Mouse (Mus musculus) C2C12 (cell line): Measurements from ENCODE around the gene Pak3.

Experiments
- CEBPB ChIP-seq: IDR thresholded peaks from one replicate; pipeline ENCODE4 v1.6.1; 2011; ENCODE audit warnings: low read depth, mild to moderate bottlenecking, control low read depth, moderate library complexity
- CTCF ChIP-seq: IDR thresholded peaks from one replicate; pipeline ENCODE4 v1.5.1; 2011; ENCODE audit not compliant: control insufficient read depth, insufficient read depth, insufficient read length
- FOSL1 ChIP-seq: IDR thresholded peaks from one replicate; pipeline ENCODE4 v1.8.0; 2011; ENCODE audit warnings: mild to moderate bottlenecking, low read length; ENCODE audit not compliant: poor library complexity, insufficient read depth, severe bottlenecking
- MAX ChIP-seq: IDR thresholded peaks from one replicate; pipeline ENCODE4 v1.6.1; 2011; ENCODE audit warnings: mild to moderate bottlenecking, control low read depth
- MYOD1 ChIP-seq: IDR thresholded peaks from one replicate; pipeline ENCODE4 v1.6.1; 2011; ENCODE audit warnings: low read depth; ENCODE audit not compliant: control insufficient read depth, insufficient read length
- MYOG ChIP-seq: IDR thresholded peaks from one replicate; pipeline ENCODE4 v1.6.1; 2011; ENCODE audit not compliant: control insufficient read depth, insufficient read length; ENCODE audit errors: extremely low read depth
- USF1 ChIP-seq: IDR thresholded peaks from one replicate; pipeline ENCODE4 v1.6.1; 2011; ENCODE audit warnings: low read depth, mild to moderate bottlenecking, control low read depth, moderate library complexity

GRCm38 (mm10) chrX:143501776-143502365, 16.5 kb upstream of the Pak3 start:
- TF ChIP-seq CTCF (no peak), MAX (no peak), USF1 (peak; percentile 79), MYOG (no peak), MYOD1 (no peak), CEBPB (no peak), FOSL1 (no peak)
